Mouse (Mus musculus) embryonic facial prominence, embryonic 10.5 days (tissue): ENCODE measurements around the gene Tlk2. TPM values are rescaled to one million over a fixed set of nuclear protein-coding genes. Genes with fewer than 3 reads are reported as not detected.

Experiments
- DNase-seq: peaks from one replicate; pipeline ENCODE4 v3.0.0-alpha.2; 2017; ENCODE audit warnings: low spot score
- H3K27ac ChIP-seq: fragments of 300-500 bp; sonication (generic); replicated peaks from 2 replicates; pipeline ENCODE4 v1.5.1; 2016; ENCODE audit warnings: mild to moderate bottlenecking
- H3K27me3 ChIP-seq: fragments of 300-500 bp; sonication (generic); replicated peaks from 2 replicates; pipeline ENCODE4 v1.6.1; 2016; ENCODE audit warnings: low read depth, mild to moderate bottlenecking; ENCODE audit not compliant: poor library complexity, severe bottlenecking
- H3K36me3 ChIP-seq: fragments of 300-500 bp; sonication (generic); replicated peaks from 2 replicates; pipeline ENCODE4 v1.6.1; 2016; ENCODE audit warnings: mild to moderate bottlenecking, moderate library complexity
- H3K4me1 ChIP-seq: fragments of 300-500 bp; sonication (generic); 2 replicates; pipeline ENCODE4 v1.6.1; 2016
- H3K4me3 ChIP-seq: fragments of 300-500 bp; sonication (generic); 2 replicates; pipeline ENCODE4 v1.5.1; 2016; ENCODE audit warnings: mild to moderate bottlenecking, moderate library complexity
- H3K9me3 ChIP-seq: fragments of 300-500 bp; sonication (generic); 2 replicates; pipeline ENCODE4 v1.6.1; 2016; ENCODE audit warnings: mild to moderate bottlenecking
- WGBS: fragments of 180-500 bp; shearing (Covaris S2); methylation state at CpG from one replicate; pipeline ENCODE4 v1.1.7; 2016; 5-methylcytosine and 5-hydroxymethylcytosine counted together
- polyA plus RNA-seq: library from polyadenylated mRNA; unstranded; fragments of >200 nt; fragmentation: Nextera tagmentation; extraction: Ambion mirVana; gene quantifications from 2 replicates; pipeline ENCODE4 v1.2.1, GENCODE M21; 2016

Tlk2 gene
- polyA plus RNA-seq, 1 experiment from 2014 or later = 23.5 TPM

DNA sequence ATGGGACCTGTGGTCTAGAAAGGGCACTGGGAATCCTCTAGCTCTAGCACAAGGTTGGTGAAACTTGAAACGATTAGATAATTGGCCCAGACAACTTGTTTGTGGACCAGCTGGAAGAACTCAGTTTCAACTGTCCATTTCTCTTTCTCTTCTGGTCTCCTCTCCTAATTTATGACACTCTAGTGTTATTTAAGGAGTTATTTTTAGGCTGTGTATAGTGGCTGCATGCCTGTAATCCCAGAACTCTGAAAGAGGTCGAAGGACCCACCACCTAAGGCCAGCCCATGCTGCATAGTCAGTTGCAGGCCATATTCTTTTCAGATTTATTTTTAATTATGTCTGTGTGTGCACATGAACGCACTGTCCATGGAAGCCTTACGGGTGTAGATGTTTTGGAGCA is 916 bp downstream of the Tlk2 start:
- Histone ChIP-seq H3K27me3 (no peaks in the 10 kb centered on the region), H3K4me3 (peak overlapping the region; percentile 87), H3K27ac (peak overlapping the region; percentile 99; the same call in 1 of the 2 replicates), H3K36me3 (peaks cover 24% of the 10 kb centered on the region), H3K4me1 (peaks cover 26% of the 10 kb centered on the region), H3K9me3 (peaks cover 2% of the 10 kb centered on the region; the same call in 1 of the 2 replicates)
- DNase-seq = no peak
- WGBS = 86% methylated on average over 4 of the region's 4 CpGs

DNA sequence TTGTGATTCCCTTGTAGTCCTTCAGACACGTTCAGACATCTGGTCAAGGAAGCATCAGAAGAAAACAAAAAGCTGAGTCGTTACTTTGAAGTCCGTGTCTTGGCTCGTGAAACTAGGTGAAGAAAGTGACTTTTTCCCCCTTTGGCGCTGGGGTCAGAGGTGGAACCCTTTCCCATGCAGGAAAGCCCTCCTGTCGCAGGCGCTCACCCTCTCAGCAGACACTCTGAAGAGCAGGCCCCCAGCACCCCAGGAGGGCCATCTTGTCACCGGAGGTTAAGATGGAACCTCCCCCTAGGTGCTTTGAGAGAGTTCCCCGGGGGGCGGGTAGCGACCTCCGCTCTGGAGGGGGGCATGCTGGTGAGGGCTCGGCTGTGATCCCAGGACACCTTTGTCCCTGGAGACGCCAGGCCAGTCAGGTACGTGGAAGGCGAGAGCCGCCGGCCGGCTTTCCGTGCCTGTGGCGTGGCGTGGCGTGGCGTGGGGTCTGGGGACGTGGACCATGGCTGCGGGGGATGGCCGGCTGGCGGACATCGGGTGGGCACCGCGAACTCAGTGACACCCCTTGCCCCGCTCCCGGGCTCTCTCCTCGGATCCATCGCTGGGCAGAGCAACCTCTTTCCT is 2.0 kb downstream of the Tlk2 start:
- H3K4me3 ChIP-seq = peak overlapping the region; percentile 87
- H3K9me3 ChIP-seq = peaks cover 2% of the 10 kb centered on the region; the same call in 1 of the 2 replicates
- H3K4me1 ChIP-seq = peaks cover 26% of the 10 kb centered on the region
- DNase-seq = peak; percentile 61
- 1% methylated on average over 35 of the region's 35 CpGs for WGBS
- no peaks in the 10 kb centered on the region for H3K27me3 ChIP-seq
- peak overlapping the region; percentile 99 for H3K27ac ChIP-seq
- H3K36me3 ChIP-seq = peaks cover 35% of the 10 kb centered on the region

DNA sequence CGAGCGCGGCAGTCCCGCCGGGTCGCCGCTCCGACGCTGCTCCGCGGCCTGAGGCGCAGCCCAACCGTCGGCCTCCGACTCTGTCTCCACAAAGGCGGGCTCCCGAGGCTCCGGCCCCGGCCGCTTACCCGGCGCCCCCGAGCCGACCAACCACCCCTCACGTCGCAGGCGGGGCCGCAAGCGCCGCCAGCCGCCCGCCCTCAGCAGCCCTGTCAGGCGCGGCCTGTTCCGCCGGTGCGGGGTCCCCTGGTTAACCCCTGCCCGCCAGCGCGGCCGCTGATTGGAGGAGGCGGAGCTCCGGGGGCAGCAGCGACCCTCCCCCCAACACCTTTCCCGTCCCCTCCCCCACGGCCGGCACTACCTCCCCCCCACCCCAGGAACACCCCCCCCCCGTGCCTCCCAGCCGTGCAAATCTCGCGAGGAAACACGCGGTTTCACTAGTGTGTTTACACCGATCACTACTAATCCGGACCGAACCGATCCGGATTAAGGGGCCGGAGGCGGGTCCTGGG is 2.6 kb downstream of the Tlk2 start:
- peaks cover 26% of the 10 kb centered on the region for H3K4me1 ChIP-seq
- peaks cover 2% of the 10 kb centered on the region; the same call in 1 of the 2 replicates for H3K9me3 ChIP-seq
- no peaks in the 10 kb centered on the region for H3K27me3 ChIP-seq
- DNase-seq = peak; percentile 98
- 0% methylated on average over 60 of the region's 60 CpGs for WGBS
- peak overlapping the region; percentile 99 for H3K27ac ChIP-seq
- peak overlapping the region; percentile 87 for H3K4me3 ChIP-seq
- peaks cover 41% of the 10 kb centered on the region for H3K36me3 ChIP-seq

DNA sequence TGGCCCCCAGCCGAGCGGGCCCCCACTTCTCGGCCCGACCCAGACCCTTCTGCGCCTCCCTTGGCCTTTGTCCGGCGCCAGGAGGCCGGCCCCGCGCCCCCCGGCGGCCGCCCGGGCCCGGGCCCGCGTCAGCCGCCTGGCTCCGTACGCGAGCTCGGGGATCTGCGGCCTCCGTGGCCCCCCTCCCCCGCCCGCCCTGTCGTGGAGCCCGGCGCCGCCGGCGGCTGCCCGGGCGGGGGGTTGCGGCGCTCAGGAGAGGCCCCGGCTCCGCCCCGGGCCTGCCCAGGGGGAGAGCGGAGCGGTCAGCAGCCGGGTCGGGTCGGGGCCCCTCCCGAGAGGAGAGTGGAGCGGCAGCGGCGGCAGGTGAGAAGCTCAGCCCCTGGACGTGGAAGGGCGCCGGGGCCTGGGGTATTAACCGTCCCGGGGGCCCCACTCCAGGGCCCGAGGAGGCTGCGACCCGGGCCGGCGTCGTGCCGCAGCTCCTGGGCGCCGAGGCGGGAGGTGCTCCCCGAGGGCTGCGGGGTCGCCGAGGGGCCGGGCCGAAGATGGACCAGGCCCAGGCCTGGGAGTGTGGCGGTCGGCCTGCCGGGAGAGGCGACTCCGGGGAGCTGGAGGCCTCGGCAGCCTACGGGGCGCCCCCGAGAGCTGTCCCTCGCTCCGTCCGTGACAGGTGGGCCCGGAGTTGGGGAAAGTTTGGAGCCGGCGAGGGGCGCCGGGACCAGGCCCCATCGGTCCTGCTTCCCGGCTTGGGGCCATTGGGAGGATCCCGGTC is 3.3 kb downstream of the Tlk2 start:
- peaks cover 2% of the 10 kb centered on the region; the same call in 1 of the 2 replicates for H3K9me3 ChIP-seq
- WGBS = under 1% methylated on average over 89 of the region's 89 CpGs
- peaks cover 48% of the 10 kb centered on the region for H3K36me3 ChIP-seq
- peak overlapping the region; percentile 99 for H3K27ac ChIP-seq
- no peaks in the 10 kb centered on the region for H3K27me3 ChIP-seq
- DNase-seq = peak; percentile 72
- H3K4me3 ChIP-seq = peak overlapping the region; percentile 87
- peaks cover 26% of the 10 kb centered on the region for H3K4me1 ChIP-seq

DNA sequence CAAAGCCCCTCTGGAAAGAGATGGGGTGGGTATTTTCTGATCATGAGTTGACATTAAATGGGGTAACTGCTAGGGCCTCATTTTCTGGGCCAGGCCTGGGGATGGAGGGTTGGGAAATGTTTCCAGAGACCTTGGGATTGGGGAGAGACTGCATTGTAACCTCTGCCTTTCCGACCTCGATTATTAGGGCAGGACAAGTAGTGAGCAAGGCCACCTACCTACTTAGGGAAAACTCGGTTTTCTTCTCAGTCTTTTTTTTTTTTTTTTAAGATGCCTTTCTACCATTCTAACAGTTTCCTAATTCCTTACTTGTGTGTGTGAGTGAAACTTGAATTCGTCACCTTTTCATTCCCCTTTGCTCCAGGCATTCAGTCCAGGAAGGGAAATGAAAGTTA is 3.9 kb downstream of the Tlk2 start:
- H3K36me3 ChIP-seq = peaks cover 51% of the 10 kb centered on the region
- 10% methylated on average over 4 of the region's 4 CpGs for WGBS
- no peaks in the 10 kb centered on the region for H3K27me3 ChIP-seq
- H3K9me3 ChIP-seq = peaks cover 2% of the 10 kb centered on the region; the same call in 1 of the 2 replicates
- H3K27ac ChIP-seq = peak overlapping the region; percentile 99
- peak overlapping the region; percentile 87 for H3K4me3 ChIP-seq
- no peak for DNase-seq
- H3K4me1 ChIP-seq = peaks cover 26% of the 10 kb centered on the region

DNA sequence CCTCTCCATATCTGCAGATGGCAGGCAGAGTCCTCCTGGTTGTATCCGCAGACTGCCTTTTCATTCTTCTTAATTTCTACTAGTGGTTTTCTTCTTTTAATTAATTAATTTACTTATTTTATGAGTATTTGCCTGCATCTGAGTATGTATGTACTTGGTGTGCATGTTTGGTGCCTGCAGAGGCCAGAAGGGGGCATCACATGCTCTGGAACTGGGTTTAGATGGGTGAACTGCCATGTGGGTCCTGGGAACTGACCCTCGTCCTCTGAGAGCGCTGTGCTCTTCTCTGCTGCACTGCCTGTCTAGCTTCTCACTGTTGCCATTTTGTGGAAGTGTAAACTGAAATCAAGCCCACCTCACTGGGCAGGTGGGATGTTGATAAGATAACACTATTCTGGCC is 6.1 kb downstream of the Tlk2 start:
- no peak overlapping the region for H3K27ac ChIP-seq
- H3K27me3 ChIP-seq = no peaks in the 10 kb centered on the region
- no peak for DNase-seq
- H3K36me3 ChIP-seq = peaks cover 50% of the 10 kb centered on the region
- no peak overlapping the region for H3K4me3 ChIP-seq
- WGBS = 93% methylated on average over 3 of the region's 3 CpGs
- H3K9me3 ChIP-seq = no peaks in the 10 kb centered on the region
- H3K4me1 ChIP-seq = peaks cover 21% of the 10 kb centered on the region

DNA sequence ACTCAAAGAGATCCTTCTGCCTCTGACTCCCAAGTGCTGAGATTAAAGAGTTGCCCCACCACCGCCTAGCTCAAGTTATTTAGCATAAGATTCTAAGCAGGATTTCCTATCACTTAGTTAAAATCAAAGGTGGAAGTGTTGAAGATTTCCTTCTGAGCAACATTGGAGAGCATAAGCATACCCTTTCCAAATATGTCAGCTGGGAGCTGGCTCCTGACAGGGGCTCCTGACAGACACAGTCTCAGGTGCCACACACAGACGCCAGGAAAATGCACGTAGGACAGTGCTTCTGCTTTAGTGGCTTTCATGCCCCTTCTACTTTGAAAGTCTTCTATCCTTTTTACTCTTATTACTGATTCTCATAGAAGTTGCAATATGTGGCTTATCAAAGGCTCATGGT is 13.6 kb downstream of the Tlk2 start:
- DNase-seq = no peak
- no peak overlapping the region for H3K27ac ChIP-seq
- H3K27me3 ChIP-seq = no peaks in the 10 kb centered on the region
- H3K4me3 ChIP-seq = no peak overlapping the region
- H3K9me3 ChIP-seq = no peaks in the 10 kb centered on the region
- no peaks in the 10 kb centered on the region for H3K4me1 ChIP-seq
- peaks cover 59% of the 10 kb centered on the region for H3K36me3 ChIP-seq
- 90% methylated on average over 3 of the region's 3 CpGs for WGBS

DNA sequence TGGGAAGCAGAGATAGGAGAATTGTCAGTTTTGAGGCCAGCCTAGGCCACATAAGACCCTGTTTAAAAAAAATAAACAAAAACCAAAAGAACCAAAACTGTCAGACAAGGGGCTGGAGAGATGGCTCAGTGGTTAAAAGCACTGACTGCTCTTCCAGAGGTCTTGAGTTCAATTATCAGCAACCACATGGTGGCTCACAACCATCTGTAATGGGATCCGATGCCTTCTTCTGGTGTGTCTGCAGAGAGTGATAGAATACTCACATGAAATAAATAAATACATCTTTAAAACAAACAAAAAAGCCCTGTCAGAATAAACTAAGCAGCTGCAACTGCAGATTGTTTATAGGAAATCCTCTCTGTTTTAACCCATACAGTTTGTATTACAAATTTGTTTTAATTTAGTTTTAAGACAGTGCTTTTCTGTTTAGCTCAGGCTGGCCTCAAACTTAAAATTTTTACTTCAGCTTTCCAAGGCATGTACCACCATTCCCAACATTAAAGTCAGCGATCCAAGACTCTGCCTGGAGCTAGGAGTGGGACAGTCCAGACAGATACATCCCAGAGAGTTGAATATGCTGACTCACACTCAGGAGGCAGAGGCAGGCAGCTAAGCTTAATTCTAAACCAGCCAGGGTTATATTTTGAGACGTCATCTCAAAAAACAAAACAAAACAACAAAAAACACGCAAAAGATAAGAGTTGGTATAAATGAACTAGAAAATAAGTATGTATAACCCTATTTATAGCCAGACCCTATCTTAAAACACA is 18.5 kb downstream of the Tlk2 start:
- H3K4me1 ChIP-seq = no peaks in the 10 kb centered on the region
- H3K36me3 ChIP-seq = peaks cover 59% of the 10 kb centered on the region
- H3K9me3 ChIP-seq = no peaks in the 10 kb centered on the region
- no peak for DNase-seq
- whole genome bisulfite sequencing = 90% methylated on average over 4 of the region's 4 CpGs
- no peaks in the 10 kb centered on the region for H3K27me3 ChIP-seq
- no peak overlapping the region for H3K4me3 ChIP-seq
- H3K27ac ChIP-seq = no peak overlapping the region

DNA sequence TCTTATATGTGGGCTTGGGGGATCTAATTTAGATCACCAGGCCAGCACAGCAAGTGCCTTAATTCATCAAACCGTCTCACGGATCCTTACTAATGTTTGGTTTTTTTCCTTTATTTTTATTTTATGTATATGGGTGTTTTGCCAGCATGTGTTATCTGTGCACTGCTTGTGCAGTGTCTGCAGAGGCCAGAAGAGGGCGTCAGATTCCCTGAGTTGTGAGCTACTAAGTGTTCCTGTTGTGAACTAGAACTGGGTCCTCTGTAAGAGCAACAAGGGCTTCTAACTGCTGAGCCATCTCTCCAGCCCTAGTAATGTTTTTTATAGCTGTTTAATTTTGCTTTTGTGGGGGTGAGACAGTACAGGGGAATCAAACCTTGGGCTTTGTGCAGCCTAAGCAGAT is 23.8 kb downstream of the Tlk2 start:
- DNase-seq = no peak
- 59% methylated on average over 3 of the region's 3 CpGs for WGBS
- Histone ChIP-seq H3K27me3 (no peaks in the 10 kb centered on the region), H3K4me1 (peaks cover 3% of the 10 kb centered on the region), H3K4me3 (no peak overlapping the region), H3K27ac (no peak overlapping the region), H3K36me3 (peaks cover 25% of the 10 kb centered on the region), H3K9me3 (no peaks in the 10 kb centered on the region)

DNA sequence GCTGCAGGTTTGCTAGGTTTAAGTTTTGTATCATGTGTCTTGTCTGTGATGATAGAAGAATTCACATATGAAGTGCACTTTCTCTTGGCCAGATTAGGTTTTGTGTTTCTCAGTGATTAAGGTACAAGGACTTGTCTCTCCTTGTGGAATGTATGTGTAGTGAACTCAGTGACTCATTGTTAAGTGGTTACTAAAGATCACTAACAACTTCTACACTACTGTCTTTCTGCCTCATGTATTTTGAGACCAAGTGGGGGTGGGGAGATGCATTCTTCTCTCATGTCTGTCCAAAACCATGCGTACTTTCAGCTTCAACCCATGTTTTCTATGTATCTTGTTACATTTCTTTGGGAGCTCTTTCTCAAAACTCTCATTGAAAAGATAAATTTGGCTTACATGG is 31.4 kb downstream of the Tlk2 start:
- no peaks in the 10 kb centered on the region for H3K27me3 ChIP-seq
- WGBS = 84% methylated on average over 1 of the region's 1 CpGs

DNA sequence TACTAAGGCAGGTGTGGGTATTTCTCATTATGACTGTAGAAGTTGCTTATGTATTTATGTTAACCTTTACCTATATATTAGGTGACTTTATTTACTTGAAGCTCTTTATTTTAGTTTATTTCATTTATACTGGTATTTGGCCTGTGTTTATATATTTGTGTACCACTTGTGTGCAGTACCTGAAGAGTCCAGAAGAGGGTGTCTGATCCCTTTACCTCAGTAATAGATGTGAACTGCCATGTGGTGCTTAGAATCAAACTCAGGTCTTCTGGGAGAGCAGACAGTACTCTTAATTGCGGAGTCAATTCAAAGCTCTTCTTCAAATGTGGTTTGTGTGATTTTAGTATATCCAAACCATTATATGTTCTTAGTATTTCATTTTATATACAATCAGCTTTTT is 35.6 kb downstream of the Tlk2 start:
- WGBS = 98% methylated on average over 1 of the region's 1 CpGs
- Histone ChIP-seq H3K27me3 (no peaks in the 10 kb centered on the region), H3K27ac (no peak overlapping the region), H3K36me3 (peaks cover 71% of the 10 kb centered on the region), H3K4me1 (no peaks in the 10 kb centered on the region), H3K4me3 (no peak overlapping the region), H3K9me3 (no peaks in the 10 kb centered on the region)
- DNase-seq = no peak

More for the DNA sequence above, 31.4 kb downstream of the Tlk2 start:
- Histone ChIP-seq H3K4me1 (no peaks in the 10 kb centered on the region; the same call in 1 of the 2 replicates), H3K4me3 (no peak overlapping the region), H3K27ac (no peak overlapping the region), H3K36me3 (peaks cover 77% of the 10 kb centered on the region), H3K9me3 (no peaks in the 10 kb centered on the region)
- DNase-seq = no peak

DNA sequence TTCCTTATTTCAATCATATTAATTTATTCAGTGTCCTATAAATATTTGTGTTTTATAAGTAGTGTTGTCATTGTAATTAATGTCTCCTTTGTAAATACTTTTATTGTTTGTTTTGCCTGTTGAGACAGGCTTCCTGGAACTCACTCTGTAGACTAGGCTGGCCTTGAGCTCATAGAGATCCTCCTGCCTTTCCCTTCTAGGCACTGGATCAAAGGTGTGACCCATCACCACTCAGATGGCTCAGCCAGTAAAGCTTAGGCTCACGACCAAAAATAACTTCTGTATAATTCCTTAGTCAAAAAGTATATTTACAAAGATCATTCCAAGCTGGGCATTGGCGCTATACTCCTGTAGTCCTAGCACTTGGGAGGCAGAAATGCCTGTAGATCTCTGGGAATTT is 39.2 kb downstream of the Tlk2 start:
- Histone ChIP-seq H3K9me3 (no peaks in the 10 kb centered on the region), H3K36me3 (peaks cover 57% of the 10 kb centered on the region), H3K4me3 (no peak overlapping the region), H3K4me1 (no peaks in the 10 kb centered on the region), H3K27ac (no peak overlapping the region), H3K27me3 (no peaks in the 10 kb centered on the region)
- no peak for DNase-seq
- 93% methylated on average over 2 of the region's 2 CpGs for WGBS
